Mouse (Mus musculus) lung, postnatal 0 days (tissue): Measurements from ENCODE around the gene Nsun6.

Experiments used
- CTCF ChIP-seq: IDR thresholded peaks from 2 replicates; pipeline ENCODE4 v1.5.1; 2016; ENCODE audit warnings: antibody characterized with exemption, mild to moderate bottlenecking
- EP300 ChIP-seq: IDR thresholded peaks from 2 replicates; pipeline ENCODE4 v1.6.1; 2016; ENCODE audit warnings: antibody characterized with exemption, mild to moderate bottlenecking, control low read depth

DNA sequence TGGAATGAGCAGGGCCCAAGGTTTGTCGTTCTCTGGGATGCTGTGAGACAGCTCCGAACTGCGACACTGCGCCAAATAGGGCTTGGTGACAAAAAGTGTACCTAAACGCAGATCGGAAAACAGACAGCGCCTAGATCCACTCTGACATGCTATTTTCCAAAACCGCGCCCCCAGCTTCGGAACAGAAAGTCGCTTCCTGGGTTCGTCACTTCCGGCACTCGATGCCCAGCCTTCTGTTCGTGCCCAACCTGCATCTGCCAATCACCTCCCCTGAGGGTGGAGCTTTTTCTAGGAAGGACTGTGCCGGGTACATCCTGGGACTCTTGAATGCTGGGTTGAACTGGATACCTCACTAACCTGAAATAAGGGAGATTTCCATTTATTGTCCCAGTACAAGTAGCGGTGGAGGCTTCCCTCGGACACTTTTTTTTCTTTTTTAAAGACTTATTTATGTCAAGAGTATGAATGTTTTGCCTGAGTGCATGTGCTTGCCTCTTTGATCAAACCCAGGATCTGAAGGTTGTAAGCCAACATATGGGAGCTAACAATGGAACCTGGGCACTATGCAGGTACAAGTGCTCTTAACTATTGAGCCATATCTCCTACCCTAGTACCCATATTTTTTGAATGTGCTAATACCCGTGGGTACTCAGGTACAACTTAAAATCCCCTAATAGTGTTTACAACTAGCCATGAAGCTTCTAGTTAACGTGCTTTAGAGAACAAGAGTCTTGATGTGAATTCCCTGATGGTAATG is 5.6 kb downstream of the Nsun6 start, which contains the start of gene Arl5b:
- TF ChIP-seq CTCF (peak; percentile 33), EP300 (peak; percentile 76; the same call in 1 of the 2 replicates)
